Mouse (Mus musculus) liver, adult 2 months (tissue): Measurements from ENCODE around the gene Tacstd2.

ENCODE experiments used
- CTCF ChIP-seq: fragments of 200-500 bp; IDR thresholded peaks from 2 replicates; pipeline ENCODE4 v1.5.1; 2011; ENCODE audit warnings: low read depth, low read length, control low read depth
- POLR2A ChIP-seq: fragments of 200-500 bp; IDR thresholded peaks from 2 replicates; pipeline ENCODE4 v1.6.1; 2011; ENCODE audit warnings: low read length, control low read depth; ENCODE audit not compliant: insufficient read depth; ENCODE audit errors: extremely low read depth

- TF ChIP-seq POLR2A (no peak), CTCF (no peak)
Observed at GRCm38 (mm10) chr6:67532665-67533440, 2.7 kb downstream of the Tacstd2 start.
